Mouse (Mus musculus) heart, postnatal 0 days (tissue): Measurements from ENCODE around the gene Gm3402. TPM values are rescaled to one million over a fixed set of nuclear protein-coding genes. Genes with fewer than 3 reads are reported as not detected.

Experiments used
- ATAC-seq: fragments of 200-750 bp; cut with Nextera tagmentation; 2 replicates; pipeline ENCODE4 v1.8.0; 2017; ENCODE audit warnings: low read depth, moderate number of reproducible peaks, moderate library complexity; ENCODE audit not compliant: insufficient read depth
- DNase-seq: peaks from one replicate; pipeline ENCODE4 v3.0.0-alpha.2; 2016; ENCODE audit warnings: low spot score
- H3K27ac ChIP-seq: fragments of 300-500 bp; sonication (generic); 2 replicates; pipeline ENCODE4 v1.5.1; 2014; ENCODE audit warnings: low read depth, mild to moderate bottlenecking
- H3K27me3 ChIP-seq: fragments of 300-500 bp; sonication (generic); 2 replicates; pipeline ENCODE4 v1.6.1; 2014; ENCODE audit warnings: low read length, mixed read lengths; ENCODE audit not compliant: control insufficient read depth, insufficient read depth
- H3K36me3 ChIP-seq: fragments of 300-500 bp; sonication (generic); replicated peaks from 2 replicates; pipeline ENCODE4 v1.6.1; 2014; ENCODE audit warnings: low read length, mixed read lengths; ENCODE audit not compliant: control insufficient read depth, insufficient read depth
- H3K4me1 ChIP-seq: fragments of 300-500 bp; sonication (generic); 2 replicates; pipeline ENCODE4 v1.6.1; 2014; ENCODE audit warnings: antibody characterized with exemption; ENCODE audit not compliant: control insufficient read depth, insufficient read depth
- H3K4me2 ChIP-seq: fragments of 300-500 bp; sonication (generic); 2 replicates; pipeline ENCODE4 v1.6.1; 2014; ENCODE audit warnings: low read depth, mild to moderate bottlenecking, low read length, moderate library complexity
- H3K4me3 ChIP-seq: fragments of 300-500 bp; sonication (generic); 2 replicates; pipeline ENCODE4 v1.5.1; 2014; ENCODE audit warnings: low read depth, low read length
- H3K9ac ChIP-seq: fragments of 300-500 bp; sonication (generic); replicated peaks from 2 replicates; pipeline ENCODE4 v1.6.1; 2014; ENCODE audit warnings: low read depth, low read length, mixed read lengths
- H3K9me3 ChIP-seq: fragments of 300-500 bp; sonication (generic); replicated peaks from 2 replicates; pipeline ENCODE4 v1.6.1; 2016; ENCODE audit warnings: low read length; ENCODE audit not compliant: control insufficient read depth
- CTCF ChIP-seq: IDR thresholded peaks from 2 replicates; pipeline ENCODE4 v1.5.1; 2016; ENCODE audit warnings: antibody characterized with exemption, control low read depth, low read depth
- EP300 ChIP-seq: IDR thresholded peaks from 2 replicates; pipeline ENCODE4 v1.6.1; 2016; ENCODE audit warnings: antibody characterized with exemption, low read depth
- WGBS: fragments of 180-500 bp; shearing (Covaris S2); extraction: QIAGEN DNeasy Blood & Tissue Kit; methylation state at CpG from one replicate; pipeline ENCODE4 v1.1.7; 2014; 5-methylcytosine and 5-hydroxymethylcytosine counted together
- polyA plus RNA-seq: library from polyadenylated mRNA; unstranded; fragments of >200 nt; fragmentation: Nextera tagmentation; extraction: Ambion mirVana; gene quantifications from 2 replicates; pipeline ENCODE4 v1.2.1, GENCODE M21; 2015
- total RNA-seq: library from RNA; depleted of rRNA; stranded (reverse); fragments of >200 nt; gene quantifications from 2 replicates; pipeline ENCODE4 v1.2.3, GENCODE M21; 2014; ENCODE audit warnings: low replicate concordance; rRNA removed

Gm3402 gene
- total and polyA plus RNA-seq, 2 experiments from 2014 or later = not detected

- Histone ChIP-seq H3K9me3 (no peaks in the 10 kb centered on the region), H3K4me3 (no peak overlapping the region), H3K36me3 (no peaks in the 10 kb centered on the region), H3K4me1 (no peaks in the 10 kb centered on the region), H3K9ac (no peak overlapping the region), H3K27ac (no peak overlapping the region), H3K4me2 (no peak overlapping the region), H3K27me3 (no peaks in the 10 kb centered on the region)
- no peak for DNase-seq
- TF ChIP-seq EP300 = no peak
- no peak for TF ChIP-seq CTCF
- 66% methylated on average over 1 of the region's 1 CpGs for WGBS
- no peak for ATAC-seq
Measured at GRCm38 (mm10) chr5:146564259-146564658, 50.3 kb downstream of the Gm3402 start.

Other genes with a start within 250 kb of the Gm3402 start
- gene Wasf3, start 129.1 kb upstream of the Gm3402 start, total RNA-seq = 0.23 TPM in 1 of 2 replicates, not detected in the other
- gene Wasf3, start 129.1 kb upstream of the Gm3402 start, polyA plus RNA-seq = 0.08 and 0.11 TPM in 2 replicates
- gene Gm6408, start 32.2 kb upstream of the Gm3402 start, total RNA-seq = not detected in 2 replicates
- not detected in 2 replicates for gene Gm6408, start 32.2 kb upstream of the Gm3402 start, polyA plus RNA-seq
- not detected in 2 replicates for gene Gm6370, start 22.8 kb upstream of the Gm3402 start, total RNA-seq
- gene Gm6370, start 22.8 kb upstream of the Gm3402 start, polyA plus RNA-seq = not detected in 2 replicates
- not detected in 2 replicates for gene 4930449I24Rik, start 11.7 kb upstream of the Gm3402 start, total RNA-seq
- not detected in 2 replicates for gene 4930449I24Rik, start 11.7 kb upstream of the Gm3402 start, polyA plus RNA-seq
- not detected in 2 replicates for gene Gm3404, start 11.7 kb downstream of the Gm3402 start, total RNA-seq
- gene Gm3404, start 11.7 kb downstream of the Gm3402 start, polyA plus RNA-seq = not detected in 2 replicates
- not detected in 2 replicates for gene Gm3409, start 23.5 kb downstream of the Gm3402 start, total RNA-seq
- gene Gm3409, start 23.5 kb downstream of the Gm3402 start, polyA plus RNA-seq = not detected in 2 replicates
- gene Gm3415, start 42.0 kb downstream of the Gm3402 start, total RNA-seq = not detected in 2 replicates
- not detected in 2 replicates for gene Gm3415, start 42.0 kb downstream of the Gm3402 start, polyA plus RNA-seq
- not detected in 2 replicates for gene Gpr12, start 71.1 kb downstream of the Gm3402 start, total RNA-seq
- not detected in 2 replicates for gene Gpr12, start 71.1 kb downstream of the Gm3402 start, polyA plus RNA-seq